Mouse (Mus musculus) MEL (cell line): ENCODE results near the gene Larp4b. TPM values are rescaled to one million over a fixed set of nuclear protein-coding genes. Genes with fewer than 3 reads are reported as not detected.

ENCODE experiments used
- DNase-seq: peaks from one replicate; pipeline ENCODE4 v3.0.0; 2011; ENCODE audit warnings: low read depth, low spot score
- H3K27ac ChIP-seq: 2 replicates; pipeline ENCODE4 v1.5.1; 2012; ENCODE audit warnings: low read depth, mild to moderate bottlenecking, control low read depth, low read length, moderate library complexity; ENCODE audit not compliant: control insufficient read depth
- H3K27me3 ChIP-seq, 2 experiments: fragments of 150-350 bp in 1 of 2; sonication (generic) in 1 of 2; 2 replicates each; pipeline ENCODE4 v1.6.1; 2012; ENCODE audit warnings: low read length in 2 of 2, mild to moderate bottlenecking in 2 of 2, improper control_type of control experiment in 1 of 2, moderate library complexity in 1 of 2; ENCODE audit not compliant: insufficient read depth in 2 of 2, control insufficient read depth in 1 of 2
- H3K36me3 ChIP-seq, 2 experiments: 2 replicates each; pipeline ENCODE4 v1.6.1; 2012 to 2014; ENCODE audit warnings: low read length in 2 of 2, improper control_type of control experiment in 1 of 2, inconsistent platforms in 1 of 2, mild to moderate bottlenecking in 1 of 2; ENCODE audit not compliant: insufficient read depth in 2 of 2, control insufficient read depth in 1 of 2
- H3K4me1 ChIP-seq, 2 experiments: fragments of 150-350 bp in 1 of 2; sonication (generic) in 1 of 2; 2 replicates each; pipeline ENCODE4 v1.6.1; 2012; ENCODE audit warnings: low read length in 2 of 2, improper control_type of control experiment in 1 of 2, mild to moderate bottlenecking in 1 of 2; ENCODE audit not compliant: insufficient read depth in 2 of 2, control insufficient read depth in 1 of 2
- H3K4me3 ChIP-seq, 2 experiments: fragments of 150-350 bp in 1 of 2; sonication (generic) in 1 of 2; 2 replicates each; pipeline ENCODE4 v1.5.1; 2012; ENCODE audit warnings: low read depth in 2 of 2, low read length in 2 of 2, mild to moderate bottlenecking in 2 of 2, moderate library complexity in 2 of 2, control low read depth in 1 of 2, improper control_type of control experiment in 1 of 2; ENCODE audit not compliant: control insufficient read depth in 1 of 2, insufficient read depth in 1 of 2
- H3K79me2 ChIP-seq: 2 replicates; pipeline ENCODE4 v1.6.1; 2012; ENCODE audit warnings: mild to moderate bottlenecking, low read length, moderate library complexity; ENCODE audit not compliant: control insufficient read depth, poor library complexity, insufficient read depth
- H3K9ac ChIP-seq: 2 replicates; pipeline ENCODE4 v1.6.1; 2012; ENCODE audit warnings: low read depth, mild to moderate bottlenecking, control low read depth, low read length, moderate library complexity; ENCODE audit not compliant: control insufficient read depth, poor library complexity, severe bottlenecking
- H3K9me3 ChIP-seq: fragments of 150-350 bp; sonication (generic); replicated peaks from 2 replicates; pipeline ENCODE4 v1.6.1; 2012; ENCODE audit warnings: mild to moderate bottlenecking, low read length, improper control_type of control experiment, moderate library complexity; ENCODE audit not compliant: insufficient read depth
- BHLHE40 ChIP-seq: IDR thresholded peaks from 2 replicates; pipeline ENCODE4 v1.6.1; 2012; ENCODE audit warnings: low read depth, mild to moderate bottlenecking, inconsistent platforms, low read length, improper control_type of control experiment, borderline replicate concordance
- CHD1 ChIP-seq: IDR thresholded peaks from 2 replicates; pipeline ENCODE4 v1.6.1; 2012; ENCODE audit warnings: low read depth, mild to moderate bottlenecking, inconsistent platforms, low read length, improper control_type of control experiment
- CTCF ChIP-seq, 3 experiments: IDR thresholded peaks in 2 of 3; conservative IDR thresholded peaks in 1 of 3; 2 replicates each; pipeline ENCODE4 v1.5.1; 2011 to 2012; ENCODE audit warnings: low read length in 3 of 3, low read depth in 2 of 3, mild to moderate bottlenecking in 2 of 3, improper control_type of control experiment in 1 of 3, inconsistent platforms in 1 of 3, mixed read lengths in 1 of 3, moderate library complexity in 1 of 3; ENCODE audit not compliant: control insufficient read depth in 1 of 3, insufficient read depth in 1 of 3, poor library complexity in 1 of 3, severe bottlenecking in 1 of 3
- E2F4 ChIP-seq: IDR thresholded peaks from 2 replicates; pipeline ENCODE4 v1.6.1; 2011; ENCODE audit warnings: low read depth, low read length, improper control_type of control experiment, borderline replicate concordance
- ELF1 ChIP-seq: IDR thresholded peaks from 2 replicates; pipeline ENCODE4 v1.6.1; 2014; ENCODE audit warnings: low read depth, mild to moderate bottlenecking, inconsistent platforms, low read length, improper control_type of control experiment, moderate library complexity
- EP300 ChIP-seq, 2 experiments: IDR thresholded peaks; 2 replicates each; pipeline ENCODE4 v1.6.1; 2011; ENCODE audit warnings: improper control_type of control experiment in 2 of 2, low read length in 2 of 2, low read depth in 1 of 2, mild to moderate bottlenecking in 1 of 2
- GATA1 ChIP-seq: IDR thresholded peaks from 2 replicates; pipeline ENCODE4 v1.6.1; 2011; ENCODE audit warnings: low read depth, low read length, improper control_type of control experiment
- JUND ChIP-seq: IDR thresholded peaks from 2 replicates; pipeline ENCODE4 v1.6.1; 2011; ENCODE audit warnings: low read depth, mild to moderate bottlenecking, improper control_type of control experiment, low read length
- KAT2A ChIP-seq: conservative IDR thresholded peaks from 2 replicates; pipeline ENCODE4 v1.6.1; 2012; ENCODE audit warnings: low read depth, low read length, improper control_type of control experiment, inconsistent platforms
- MAFK ChIP-seq: IDR thresholded peaks from 2 replicates; pipeline ENCODE4 v1.6.1; 2011; ENCODE audit warnings: low read depth, mild to moderate bottlenecking, low read length, improper control_type of control experiment, borderline replicate concordance
- MAZ ChIP-seq: IDR thresholded peaks from 2 replicates; pipeline ENCODE4 v1.6.1; 2012; ENCODE audit warnings: low read depth, mild to moderate bottlenecking, inconsistent platforms, low read length, improper control_type of control experiment
- MXI1 ChIP-seq: IDR thresholded peaks from 2 replicates; pipeline ENCODE4 v1.6.1; 2011; ENCODE audit warnings: mild to moderate bottlenecking, low read depth, low read length, improper control_type of control experiment
- MYB ChIP-seq: IDR thresholded peaks from 2 replicates; pipeline ENCODE4 v1.6.1; 2011; ENCODE audit warnings: mild to moderate bottlenecking, low read depth, low read length, improper control_type of control experiment
- MYC ChIP-seq: IDR thresholded peaks from 2 replicates; pipeline ENCODE4 v1.6.1; 2011; ENCODE audit warnings: low read depth, mild to moderate bottlenecking, low read length, improper control_type of control experiment, moderate library complexity
- POLR2AphosphoS2 ChIP-seq: IDR thresholded peaks from 2 replicates; pipeline ENCODE4 v1.6.1; 2011; ENCODE audit warnings: low read length, improper control_type of control experiment
- POLR2AphosphoS5 ChIP-seq: IDR thresholded peaks from 2 replicates; pipeline ENCODE4 v1.6.1; 2012; ENCODE audit warnings: low read depth, borderline replicate concordance, mild to moderate bottlenecking, inconsistent platforms, low read length, moderate library complexity, mixed read lengths
- RAD21 ChIP-seq: IDR thresholded peaks from 2 replicates; pipeline ENCODE4 v1.6.1; 2011; ENCODE audit warnings: mild to moderate bottlenecking, low read depth, low read length, improper control_type of control experiment
- SIN3A ChIP-seq: IDR thresholded peaks from 2 replicates; pipeline ENCODE4 v1.6.1; 2012; ENCODE audit warnings: low read length, improper control_type of control experiment, inconsistent platforms
- SMC3 ChIP-seq: IDR thresholded peaks from 2 replicates; pipeline ENCODE4 v1.6.1; 2011; ENCODE audit warnings: low read depth, low read length, improper control_type of control experiment
- TAL1 ChIP-seq: IDR thresholded peaks from 2 replicates; pipeline ENCODE4 v1.6.1; 2012; ENCODE audit warnings: mild to moderate bottlenecking, inconsistent platforms, low read length, moderate library complexity, mixed read lengths
- TCF12 ChIP-seq: IDR thresholded peaks from 2 replicates; pipeline ENCODE4 v1.6.1; 2014; ENCODE audit warnings: low read depth, mild to moderate bottlenecking, inconsistent platforms, low read length, improper control_type of control experiment, moderate library complexity
- USF2 ChIP-seq, 2 experiments: IDR thresholded peaks; 2 replicates each; pipeline ENCODE4 v1.6.1; 2011 to 2012; ENCODE audit warnings: improper control_type of control experiment in 2 of 2, low read length in 2 of 2, borderline replicate concordance in 1 of 2, inconsistent platforms in 1 of 2, low read depth in 1 of 2, mild to moderate bottlenecking in 1 of 2; ENCODE audit not compliant: insufficient read depth in 1 of 2
- ZC3H11A ChIP-seq: IDR thresholded peaks from 2 replicates; pipeline ENCODE4 v1.6.1; 2012; ENCODE audit warnings: low read depth, mild to moderate bottlenecking, inconsistent platforms, low read length, improper control_type of control experiment
- ZKSCAN1 ChIP-seq: IDR thresholded peaks from 2 replicates; pipeline ENCODE4 v1.6.1; 2012; ENCODE audit warnings: low read depth, mild to moderate bottlenecking, inconsistent platforms, low read length, improper control_type of control experiment, moderate library complexity
- polyA plus RNA-seq, 2 experiments: library from polyadenylated mRNA; stranded (reverse) in 1 of 2; unstranded in 1 of 2; fragments of >175 nt in 1 of 2; fragments of >200 nt in 1 of 2; gene quantifications; 2 replicates each; pipeline versions ENCODE4 v1.2.1 to v1.2.4; 2012; ENCODE audit warnings: low replicate concordance in 2 of 2, low read depth in 1 of 2; ENCODE audit not compliant: insufficient read length in 2 of 2, insufficient read depth in 1 of 2, missing spikeins in 1 of 2
- total RNA-seq: library from RNA; depleted of rRNA; stranded (reverse); fragments of 300-350 nt; gene quantifications from 2 replicates; pipeline ENCODE4 v1.2.3, GENCODE M21; 2012

Larp4b gene
- total and polyA plus RNA-seq, 3 experiments: 57.7 to 340 (median 67.0) TPM

DNA sequence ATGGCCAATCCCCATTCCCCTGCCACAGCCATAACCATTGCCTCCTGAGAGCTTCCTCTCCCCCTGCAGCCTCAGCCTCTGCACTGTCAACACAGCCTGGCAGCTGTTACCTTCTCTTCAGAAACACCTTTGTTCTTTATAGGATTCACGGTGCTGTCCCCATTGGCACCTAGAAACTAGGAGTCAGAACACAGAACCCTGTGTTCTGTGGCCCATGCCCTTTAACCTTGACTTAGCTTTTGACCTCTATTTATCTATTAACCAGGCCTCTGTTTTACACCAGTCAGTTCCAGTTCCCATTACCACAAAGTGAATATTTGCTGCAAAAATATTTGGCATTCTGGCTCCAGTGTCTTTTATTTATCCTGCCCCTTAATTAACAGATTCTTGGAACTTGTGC lies 36.4 kb upstream of the Larp4b start:
- H3K36me3 ChIP-seq: peaks cover 0 to 5% of the 10 kb centered on the region in 2 experiments; a peak in 2 of 4 replicates
- H3K9ac ChIP-seq: no peak overlapping the region
- no peak overlapping the region for H3K27ac ChIP-seq
- H3K9me3 ChIP-seq: no peaks in the 10 kb centered on the region
- H3K27me3 ChIP-seq: peaks cover 0 to 1% of the 10 kb centered on the region in 2 experiments; a peak in 1 of 4 replicates
- no peaks in the 10 kb centered on the region for H3K79me2 ChIP-seq
- H3K4me1 ChIP-seq: peaks cover 0 to 9% of the 10 kb centered on the region in 2 experiments; a peak in 2 of 4 replicates
- DNase-seq: no peak
- no peak overlapping the region for H3K4me3 ChIP-seq
- no peak for TF ChIP-seq CTCF (IDR thresholded peaks at IDR 0.05 in 2 of 3, conservative IDR thresholded peaks at IDR 0.05 in 1 of 3; ENCODE audit: control insufficient read depth in 1 of 3, insufficient read depth in 1 of 3, low read depth in 2 of 3, low read length in 3 of 3, poor library complexity in 1 of 3, severe bottlenecking in 1 of 3)
- no peak for TF ChIP-seq ZKSCAN1
- no peak for TF ChIP-seq GATA1
- no peak for TF ChIP-seq ELF1
- no peak for TF ChIP-seq JUND
- TF ChIP-seq POLR2AphosphoS5: no peak
- TF ChIP-seq MAZ: no peak
- TF ChIP-seq BHLHE40: no peak
- TF ChIP-seq MYC: no peak
- TF ChIP-seq SMC3: no peak
- TF ChIP-seq MYB: no peak
- TF ChIP-seq EP300 (IDR thresholded peaks at IDR 0.05; ENCODE audit: low read depth in 1 of 2, low read length in 2 of 2): no peak
- TF ChIP-seq RAD21: no peak
- no peak for TF ChIP-seq TCF12
- no peak for TF ChIP-seq E2F4
- no peak for TF ChIP-seq ZC3H11A

DNA sequence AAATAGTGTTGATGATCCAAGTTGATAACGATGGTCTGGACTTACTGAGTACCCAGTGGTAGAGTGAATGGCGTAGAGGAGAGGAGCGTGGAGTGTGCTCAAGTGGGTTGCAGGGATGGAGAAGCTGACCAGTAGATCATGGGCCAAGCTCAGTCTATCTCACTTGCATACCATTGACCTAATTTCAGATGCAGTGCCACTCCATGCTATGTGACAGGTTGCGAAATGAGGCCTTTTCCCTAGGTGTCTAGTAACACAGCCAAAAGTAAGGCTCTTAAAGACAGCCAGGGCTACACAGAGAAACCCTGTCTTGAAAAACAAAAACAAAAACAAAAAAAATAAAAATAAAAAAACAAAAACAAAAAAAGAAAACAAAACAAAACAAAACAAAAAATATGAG lies 35.0 kb upstream of the Larp4b start:
- Histone ChIP-seq H3K9ac (no peak overlapping the region), H3K27ac (no peak overlapping the region), H3K4me1 (peaks cover 0 to 2% of the 10 kb centered on the region in 2 experiments; a peak in 1 of 4 replicates), H3K9me3 (no peaks in the 10 kb centered on the region), H3K27me3 (peaks cover 0 to 3% of the 10 kb centered on the region in 2 experiments; a peak in 1 of 4 replicates), H3K36me3 (no peaks in the 10 kb centered on the region; a peak in 1 of 4 replicates), H3K4me3 (no peak overlapping the region), H3K79me2 (no peaks in the 10 kb centered on the region)
- peak; percentile 11 for DNase-seq
- TF ChIP-seq CHD1 (no peak), KAT2A (no peak), TAL1 (no peak), MAFK (no peak), POLR2AphosphoS2 (no peak), ZKSCAN1 (no peak), SIN3A (no peak), USF2 (IDR thresholded peaks at IDR 0.05; ENCODE audit: borderline replicate concordance in 1 of 2, insufficient read depth in 1 of 2, low read depth in 1 of 2, low read length in 2 of 2) (no peak), BHLHE40 (no peak), EP300 (IDR thresholded peaks at IDR 0.05; ENCODE audit: low read depth in 1 of 2, low read length in 2 of 2) (no peak), MXI1 (no peak)
